Mouse (Mus musculus) C2C12 (cell line): Measurements from ENCODE around the gene Mrps14.

Experiments used
- CEBPB ChIP-seq: IDR thresholded peaks from one replicate; pipeline ENCODE4 v1.6.1; 2011; ENCODE audit warnings: low read depth, mild to moderate bottlenecking, control low read depth, moderate library complexity
- CTCF ChIP-seq: IDR thresholded peaks from one replicate; pipeline ENCODE4 v1.5.1; 2011; ENCODE audit not compliant: control insufficient read depth, insufficient read depth, insufficient read length
- FOSL1 ChIP-seq: IDR thresholded peaks from one replicate; pipeline ENCODE4 v1.8.0; 2011; ENCODE audit warnings: mild to moderate bottlenecking, low read length; ENCODE audit not compliant: poor library complexity, insufficient read depth, severe bottlenecking
- MAX ChIP-seq: IDR thresholded peaks from one replicate; pipeline ENCODE4 v1.6.1; 2011; ENCODE audit warnings: mild to moderate bottlenecking, control low read depth
- MYOD1 ChIP-seq: IDR thresholded peaks from one replicate; pipeline ENCODE4 v1.6.1; 2011; ENCODE audit warnings: low read depth; ENCODE audit not compliant: control insufficient read depth, insufficient read length
- MYOG ChIP-seq: IDR thresholded peaks from one replicate; pipeline ENCODE4 v1.6.1; 2011; ENCODE audit not compliant: control insufficient read depth, insufficient read length; ENCODE audit errors: extremely low read depth
- USF1 ChIP-seq: IDR thresholded peaks from one replicate; pipeline ENCODE4 v1.6.1; 2011; ENCODE audit warnings: low read depth, mild to moderate bottlenecking, control low read depth, moderate library complexity

DNA sequence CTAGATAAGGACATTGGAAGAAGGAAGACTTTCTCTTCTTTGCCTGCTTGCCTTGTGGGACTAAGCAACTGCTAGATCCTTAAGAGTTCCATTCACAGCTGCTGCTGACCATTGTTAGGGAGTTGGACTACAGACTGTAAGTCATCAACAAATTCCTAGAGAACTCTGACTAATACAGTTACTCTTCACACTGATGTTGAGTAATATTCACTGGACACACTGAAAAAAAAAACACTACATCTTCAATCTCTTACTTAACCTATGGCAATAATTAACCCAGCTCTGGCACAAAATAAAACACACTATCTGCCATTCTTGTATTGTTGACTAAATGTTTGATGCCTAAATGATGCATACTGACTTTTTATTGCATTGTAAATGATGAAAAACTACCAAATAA, 32.8 kb downstream of the Mrps14 start:
- TF ChIP-seq USF1 (no peak), CTCF (no peak), MYOG (no peak), MYOD1 (no peak), MAX (no peak), CEBPB (no peak), FOSL1 (no peak)
